Mouse (Mus musculus) T-helper 2 cell (primary cell): ENCODE measurements around the gene Arhgap18.

Source experiments
- in situ Hi-C: fragments of 300-600 bp; cut with MboI, MseI; formaldehyde crosslinking; loops from one replicate; pipeline ENCODE4 v1.15.1; 2025; ENCODE audit warnings: high pct_unique_total_duplicates

Arhgap18 gene

DNA sequence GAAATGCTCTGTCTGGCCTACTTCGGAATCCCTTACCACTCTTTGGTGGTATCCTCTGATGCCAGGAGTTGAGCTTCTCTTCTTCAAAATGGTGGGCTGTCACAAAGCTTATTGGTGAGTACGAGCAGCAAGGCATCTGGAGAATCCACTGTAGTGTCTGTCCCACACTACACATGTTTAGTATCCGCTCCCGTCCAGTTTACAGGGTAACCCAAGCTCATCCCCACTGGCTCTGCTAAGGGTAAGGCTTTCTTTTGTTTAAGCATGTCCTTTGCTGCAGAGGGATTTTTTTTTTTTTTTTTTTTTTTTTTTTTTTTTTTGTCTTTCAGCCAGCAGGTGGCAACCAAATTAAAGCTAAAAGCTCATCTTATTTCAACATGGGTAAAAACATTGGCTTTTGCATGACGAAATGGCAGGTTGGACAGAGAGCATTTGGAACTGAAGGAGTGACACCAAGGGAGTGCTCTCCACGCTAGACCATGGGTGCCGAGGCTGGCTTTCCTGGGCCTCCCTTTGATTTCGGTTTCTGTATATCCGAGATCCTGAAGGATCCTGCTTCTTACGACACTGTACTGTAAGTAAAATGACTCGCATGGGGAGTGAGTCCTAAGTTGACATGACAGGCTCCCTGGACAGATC lies at the start of gene Arhgap18:
TSS of gene Arhgap18 (plus strand) at position 493 of the 639 bp plus-strand sequence.
- in situ Hi-C loops: loop anchor here (5.0 kb wide), 1 partner anchor 139 kb away; no protein-coding TSS in a partner anchor

DNA sequence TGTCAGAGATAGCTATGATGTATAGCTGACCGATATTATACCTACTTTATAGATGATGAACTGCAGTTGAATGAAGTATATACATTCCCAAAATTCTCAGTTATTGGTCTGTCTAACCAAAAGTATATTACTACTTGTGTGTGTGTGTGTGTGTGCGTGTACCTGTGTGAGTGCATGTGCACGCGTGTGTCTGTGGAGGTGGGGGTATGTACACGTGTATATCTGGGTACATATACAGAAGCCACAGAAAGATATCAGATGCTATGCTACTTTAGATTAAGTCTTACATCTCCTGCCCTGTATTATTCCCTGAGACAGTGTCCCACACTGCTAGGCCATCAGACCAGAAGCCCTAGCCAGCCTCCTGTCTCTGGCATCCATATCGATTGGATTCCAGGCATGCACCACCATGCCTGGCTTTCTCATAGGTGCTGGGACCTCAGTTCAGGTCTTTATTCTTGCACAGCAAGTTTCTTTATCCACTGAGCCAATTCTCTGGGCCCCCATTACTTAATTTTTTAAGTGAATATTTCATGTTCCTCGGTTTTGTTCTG lies 42.7 kb upstream of the Arhgap18 start:
- in situ Hi-C loops: loop anchor here (10.0 to 25.0 kb wide), 2 partner anchors 284 to 1023 kb away; no protein-coding TSS in a partner anchor

DNA sequence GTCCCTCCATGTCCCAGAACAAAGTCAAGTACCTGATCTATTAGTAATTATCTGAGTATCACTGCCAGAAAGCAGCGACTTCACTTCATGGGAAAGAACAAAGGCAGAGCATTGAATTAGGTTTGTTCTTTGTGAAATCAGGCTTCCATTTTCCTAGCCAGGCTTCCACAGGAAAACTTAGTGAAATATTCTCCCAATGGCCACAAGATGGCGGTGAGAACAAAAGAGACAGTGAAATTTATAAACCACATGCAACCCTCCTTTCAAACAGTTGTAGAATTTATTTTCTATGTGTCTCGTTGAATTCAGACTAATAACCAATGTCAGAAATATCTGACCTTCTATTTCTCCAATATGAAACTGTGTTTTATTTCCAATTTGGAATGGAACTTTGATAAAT lies 42.2 kb upstream of the Arhgap18 start:
- in situ Hi-C loops: loop anchor here (10.0 to 25.0 kb wide), 2 partner anchors 284 to 1024 kb away; no protein-coding TSS in a partner anchor

DNA sequence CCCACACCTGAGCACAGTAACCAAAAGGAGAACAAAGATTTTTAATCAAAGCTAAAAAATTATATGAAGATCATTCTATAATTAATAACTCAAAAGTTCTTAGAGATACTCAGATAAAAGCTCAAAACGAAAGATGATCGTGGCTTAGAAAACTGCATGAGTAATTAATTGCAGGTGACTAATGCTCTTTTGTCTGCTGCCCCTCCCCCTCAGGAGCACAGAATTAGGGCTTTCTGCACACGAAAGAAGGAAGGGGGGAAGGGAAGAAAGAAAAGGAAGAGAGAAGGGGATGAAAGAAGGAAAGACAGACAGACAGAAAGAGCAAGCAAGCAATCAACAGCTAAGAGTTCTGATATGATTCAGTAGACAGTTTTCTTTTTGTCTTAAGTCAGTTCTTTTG lies 39.2 kb upstream of the Arhgap18 start:
- in situ Hi-C loops: loop anchor here (10.0 to 25.0 kb wide), 2 partner anchors 281 to 1027 kb away; no protein-coding TSS in a partner anchor

DNA sequence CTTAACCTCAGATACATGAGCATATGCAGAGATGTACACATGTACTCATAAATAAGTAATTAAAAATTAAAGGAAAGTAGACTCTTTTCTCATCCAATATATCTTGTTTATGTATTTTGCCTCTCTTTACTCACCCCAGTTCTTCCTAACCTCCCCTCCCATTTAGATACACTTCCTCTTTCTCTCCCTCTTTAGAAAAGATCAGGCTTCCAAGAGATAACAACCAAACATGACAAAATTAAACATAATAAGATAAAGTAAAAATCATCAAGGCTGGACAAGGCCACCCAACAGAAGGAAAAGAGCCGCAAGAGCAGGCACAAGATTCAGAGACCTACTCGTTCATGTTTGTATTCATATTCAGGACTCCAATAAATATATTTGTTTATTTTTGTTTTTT lies 28.5 kb upstream of the Arhgap18 start:
- in situ Hi-C loops: loop anchor here (10.0 to 25.0 kb wide), 2 partner anchors 1037 to 1650 kb away; no protein-coding TSS in a partner anchor

DNA sequence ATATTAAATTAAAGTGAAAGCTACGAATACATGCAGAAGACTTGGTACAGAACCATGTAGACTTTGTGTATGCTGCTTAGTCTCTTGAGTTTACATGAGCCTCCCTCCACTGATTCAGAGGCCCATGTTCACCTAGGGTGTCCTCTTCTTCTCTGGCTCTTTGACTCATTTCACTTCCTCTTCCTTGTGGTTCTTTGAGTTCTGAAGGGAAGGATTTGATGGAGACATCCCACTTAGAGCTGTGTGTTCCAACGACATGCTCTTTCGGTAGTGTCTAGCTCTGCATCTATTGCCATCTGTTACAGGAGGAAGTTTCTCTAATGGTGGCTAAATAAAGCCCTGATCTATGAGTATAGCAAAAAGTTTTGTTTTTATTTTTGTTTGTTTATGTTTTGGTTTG lies 28.0 kb upstream of the Arhgap18 start:
- in situ Hi-C loops: loop anchor here (10.0 kb wide), 1 partner anchor 1650 kb away; no protein-coding TSS in a partner anchor

DNA sequence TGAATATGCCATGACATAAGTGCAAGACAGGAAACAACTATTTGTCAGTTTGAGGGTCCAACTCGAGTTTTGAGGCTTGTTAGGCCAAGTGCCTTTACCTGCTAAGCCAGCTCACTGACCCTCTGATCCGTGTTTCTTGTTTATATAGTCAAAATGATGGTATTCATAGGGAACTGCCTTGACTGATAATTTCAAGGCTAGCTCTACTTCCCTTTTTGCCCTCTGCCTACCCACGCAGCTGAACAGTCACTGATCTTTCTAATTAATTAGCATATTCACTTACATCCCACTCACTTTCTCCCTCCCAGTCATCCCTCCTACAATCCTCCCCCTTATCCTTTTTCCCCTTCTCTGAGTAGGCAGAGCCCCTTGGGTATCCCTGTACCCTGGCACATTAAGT lies 2.4 kb upstream of the Arhgap18 start:
- in situ Hi-C loops: loop anchor here (5.0 kb wide), 1 partner anchor 141 kb away; no protein-coding TSS in a partner anchor

DNA sequence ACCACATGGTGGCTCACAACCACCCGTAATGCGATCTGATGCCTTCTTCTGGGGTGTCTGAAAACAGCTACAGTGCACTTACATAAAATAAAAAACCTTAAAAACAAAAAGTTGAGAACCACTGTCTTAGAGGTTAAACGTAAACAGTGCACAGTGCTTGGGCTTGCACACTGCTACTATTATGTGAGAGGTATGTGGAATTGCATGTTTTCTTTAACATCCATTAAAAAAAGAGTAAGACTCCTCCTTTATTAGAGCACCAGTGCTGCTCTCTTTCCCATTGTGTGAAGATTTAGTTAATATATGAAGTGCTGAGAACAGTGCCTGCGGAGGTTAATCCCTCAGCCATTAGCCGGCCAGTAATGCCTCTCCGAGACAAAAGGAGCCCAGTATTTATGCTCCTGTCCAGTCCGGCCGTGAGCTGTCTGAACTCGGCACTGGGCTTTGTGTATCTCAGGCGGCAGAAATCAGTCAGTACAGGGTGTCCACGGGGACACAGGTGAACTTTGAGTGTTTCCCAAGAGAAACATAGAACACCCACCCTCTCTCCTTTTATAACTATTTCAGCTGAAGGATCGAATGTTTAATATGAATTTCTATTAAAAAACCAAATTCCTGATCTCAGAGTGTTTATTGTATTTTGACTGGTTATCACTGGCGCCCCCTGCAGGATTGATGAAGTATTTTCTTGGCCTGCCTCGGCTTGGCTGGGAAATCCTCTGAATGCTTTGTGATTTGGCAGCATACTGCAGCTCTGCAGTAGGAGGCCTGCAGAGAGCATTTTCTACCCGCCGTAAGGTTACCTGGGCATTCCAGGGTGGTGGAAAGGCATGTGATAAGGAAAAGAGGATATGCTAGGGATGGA lies 925 bp upstream of the Arhgap18 start:
- in situ Hi-C loops: loop anchor here (5.0 kb wide), 1 partner anchor 140 kb away; no protein-coding TSS in a partner anchor

DNA sequence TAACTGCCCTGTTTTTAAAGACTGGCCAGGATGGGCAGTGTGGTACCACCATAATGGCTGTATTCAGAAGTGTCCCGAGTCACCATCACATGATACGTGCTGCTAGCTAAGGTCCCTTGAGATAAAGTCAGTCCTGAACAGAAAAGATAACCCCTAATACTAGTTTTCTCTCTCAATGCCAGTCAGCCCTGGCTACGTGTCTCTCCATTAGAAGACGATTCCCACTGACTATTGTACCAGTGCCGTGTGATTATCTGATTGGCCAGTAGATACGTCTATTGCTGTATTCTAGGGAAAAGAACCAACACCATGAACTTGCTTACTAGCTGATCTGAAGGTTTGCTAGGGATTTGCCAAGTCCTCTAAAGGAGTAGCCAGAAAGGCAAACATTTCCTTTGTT lies 785 bp downstream of the Arhgap18 start:
- in situ Hi-C loops: loop anchor here (5.0 kb wide), 1 partner anchor 138 kb away; no protein-coding TSS in a partner anchor

DNA sequence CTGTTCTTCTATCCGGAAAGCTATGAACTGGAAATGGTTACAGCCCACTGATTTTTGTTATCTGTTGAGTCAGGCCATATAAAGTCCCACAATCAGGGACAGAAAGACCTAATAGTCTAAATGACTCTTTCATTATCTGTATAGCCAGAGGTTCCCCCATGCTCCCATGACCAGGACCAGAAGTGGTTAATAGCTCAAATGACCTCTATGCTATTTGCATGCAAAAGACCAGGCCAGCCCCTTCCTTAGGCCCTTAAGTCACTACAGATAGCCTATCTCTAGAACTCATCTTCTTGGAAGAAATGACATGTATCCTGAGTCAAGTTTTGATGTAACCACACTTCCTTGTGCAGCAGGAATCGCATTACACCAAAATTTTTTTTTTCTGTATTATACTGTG lies 4.0 kb downstream of the Arhgap18 start:
- in situ Hi-C loops: no loop called here

DNA sequence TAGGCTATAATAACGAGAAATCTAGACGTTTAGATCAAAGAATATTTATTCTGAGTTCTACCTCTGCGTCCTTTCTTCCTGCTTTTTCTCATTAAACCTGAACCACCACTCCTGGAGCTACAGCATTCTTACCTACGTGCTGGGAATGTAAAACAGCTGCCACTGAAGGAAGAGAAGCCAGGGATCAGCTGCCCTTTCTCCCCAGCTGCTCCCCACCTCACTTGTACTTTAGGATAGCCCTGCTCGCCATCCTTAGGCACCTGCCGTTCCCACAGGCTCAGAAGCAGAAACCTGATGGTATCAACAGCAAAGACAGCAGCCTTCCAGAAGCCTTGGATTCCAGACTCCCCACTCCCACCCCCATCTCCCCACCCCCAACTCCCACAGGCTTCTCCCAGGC lies 6.2 kb downstream of the Arhgap18 start:
- in situ Hi-C loops: no loop called here

DNA sequence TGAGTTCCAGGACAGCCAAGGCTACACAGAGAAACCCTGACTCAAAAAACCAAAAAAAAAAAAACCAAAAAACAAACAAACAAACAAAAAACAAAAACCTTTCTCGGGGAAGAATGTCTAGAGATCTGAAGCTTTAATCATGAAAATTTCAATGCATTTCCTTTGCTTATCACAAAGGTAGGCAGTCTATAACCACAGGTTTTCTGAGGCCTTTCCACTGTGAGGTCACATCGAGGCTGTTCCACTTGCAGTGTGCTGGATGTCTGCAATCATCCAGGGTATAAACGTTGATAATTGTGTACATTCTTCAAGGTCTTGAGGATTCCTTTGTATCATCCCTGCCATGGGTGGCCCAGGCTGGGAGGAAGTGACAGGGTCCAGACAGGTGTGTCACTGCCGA lies 7.9 kb downstream of the Arhgap18 start:
- in situ Hi-C loops: no loop called here

DNA sequence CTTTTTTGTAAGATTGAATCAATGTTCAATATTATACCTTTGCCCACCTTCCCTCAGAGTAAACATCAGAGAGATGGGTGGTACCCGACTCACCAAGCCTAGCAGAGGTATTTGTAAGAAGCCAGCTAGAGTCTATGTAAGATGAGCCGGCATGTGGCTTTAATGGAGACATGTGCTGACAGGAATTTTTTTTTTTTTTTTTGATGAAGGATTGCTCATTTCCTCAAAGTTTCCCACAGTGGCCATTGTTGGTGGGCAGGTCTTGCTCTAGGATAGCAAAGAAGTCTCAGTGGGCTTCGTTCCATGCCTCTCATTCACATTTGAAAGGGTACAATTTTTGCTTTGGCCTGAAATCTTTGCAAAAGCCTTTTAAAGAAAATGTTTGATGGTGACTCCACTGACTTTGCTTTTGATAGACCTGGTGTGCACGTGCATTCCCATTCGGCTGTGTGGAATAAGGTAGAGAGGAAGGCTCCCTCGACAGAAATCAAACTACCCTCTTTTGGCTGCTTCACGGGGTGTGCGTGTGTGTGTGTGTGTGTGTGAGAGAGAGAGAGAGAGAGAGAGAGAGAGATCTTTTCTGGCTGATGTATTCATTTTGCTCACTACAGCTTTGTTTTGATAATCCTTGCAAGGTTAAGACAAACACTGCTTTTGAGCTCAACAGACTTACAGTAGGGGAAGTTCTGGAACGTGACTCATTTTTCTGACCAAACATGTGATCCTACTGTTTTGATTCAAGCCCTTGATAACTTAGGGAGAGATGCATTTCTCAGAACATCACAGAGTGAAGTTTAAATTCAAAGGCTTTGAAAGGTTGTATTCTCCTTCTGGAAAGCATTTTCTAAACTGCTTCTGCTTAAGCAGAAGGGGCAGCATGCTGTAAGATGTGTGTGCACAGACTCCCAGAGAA lies 9.0 kb downstream of the Arhgap18 start:
- in situ Hi-C loops: no loop called here

DNA sequence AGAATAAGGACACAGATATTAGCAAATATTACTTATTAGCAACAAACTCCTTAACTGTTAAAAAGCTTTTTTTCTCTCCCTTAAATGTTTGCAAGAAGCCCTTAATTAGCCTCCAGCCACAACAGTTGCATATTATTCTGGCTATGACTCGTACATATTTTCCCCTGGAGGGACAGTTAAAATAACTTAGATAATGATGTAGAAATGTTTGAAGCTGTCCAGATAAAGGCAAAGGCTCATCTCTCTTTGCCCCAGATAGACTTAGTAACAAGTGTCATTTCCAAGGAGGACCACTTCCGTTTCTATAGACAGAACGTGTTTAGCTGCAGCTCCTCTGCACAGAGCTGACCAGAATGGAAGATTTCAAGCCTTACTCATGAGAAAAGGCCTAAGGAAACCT lies 14.0 kb downstream of the Arhgap18 start:
- in situ Hi-C loops: no loop called here

DNA sequence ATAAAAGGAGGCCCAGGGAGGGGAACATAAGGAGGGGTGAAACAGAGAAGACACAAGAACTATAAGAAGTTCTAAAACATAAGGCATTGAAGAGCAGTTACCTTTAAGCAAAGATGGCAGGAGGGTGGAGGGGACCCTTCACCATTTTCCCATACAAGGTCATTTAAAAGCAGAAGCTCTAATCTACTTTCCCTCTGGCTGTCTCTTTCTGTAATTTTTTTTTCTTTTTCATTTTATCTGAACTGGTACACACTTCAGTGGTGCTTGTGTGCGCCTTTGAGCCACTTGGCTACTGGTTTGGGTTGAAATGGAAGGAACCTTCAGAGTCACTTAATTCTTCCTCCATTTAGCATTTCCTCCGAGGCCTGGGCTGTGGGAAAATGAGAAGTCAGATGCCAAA lies 15.7 kb downstream of the Arhgap18 start:
- in situ Hi-C loops: no loop called here

DNA sequence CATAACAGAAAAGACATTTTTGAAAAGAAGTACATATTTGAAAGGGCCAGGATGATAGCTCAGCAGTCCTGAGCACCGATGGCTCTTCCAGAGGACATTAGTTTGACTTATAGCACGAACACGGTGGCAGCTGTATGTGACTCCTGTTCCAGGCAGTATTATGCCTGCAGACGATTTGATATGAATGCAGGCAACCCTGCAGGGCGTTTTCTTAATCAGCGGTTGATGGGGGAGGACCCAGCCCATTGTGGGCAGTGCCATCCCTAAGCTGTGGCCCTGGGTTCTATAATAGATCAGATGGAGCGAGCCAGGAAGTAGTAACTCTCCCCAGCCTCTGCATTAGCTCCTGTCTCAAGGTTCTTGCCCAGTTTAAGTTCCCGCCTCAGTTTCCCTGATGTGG lies 16.8 kb downstream of the Arhgap18 start:
- in situ Hi-C loops: no loop called here

DNA sequence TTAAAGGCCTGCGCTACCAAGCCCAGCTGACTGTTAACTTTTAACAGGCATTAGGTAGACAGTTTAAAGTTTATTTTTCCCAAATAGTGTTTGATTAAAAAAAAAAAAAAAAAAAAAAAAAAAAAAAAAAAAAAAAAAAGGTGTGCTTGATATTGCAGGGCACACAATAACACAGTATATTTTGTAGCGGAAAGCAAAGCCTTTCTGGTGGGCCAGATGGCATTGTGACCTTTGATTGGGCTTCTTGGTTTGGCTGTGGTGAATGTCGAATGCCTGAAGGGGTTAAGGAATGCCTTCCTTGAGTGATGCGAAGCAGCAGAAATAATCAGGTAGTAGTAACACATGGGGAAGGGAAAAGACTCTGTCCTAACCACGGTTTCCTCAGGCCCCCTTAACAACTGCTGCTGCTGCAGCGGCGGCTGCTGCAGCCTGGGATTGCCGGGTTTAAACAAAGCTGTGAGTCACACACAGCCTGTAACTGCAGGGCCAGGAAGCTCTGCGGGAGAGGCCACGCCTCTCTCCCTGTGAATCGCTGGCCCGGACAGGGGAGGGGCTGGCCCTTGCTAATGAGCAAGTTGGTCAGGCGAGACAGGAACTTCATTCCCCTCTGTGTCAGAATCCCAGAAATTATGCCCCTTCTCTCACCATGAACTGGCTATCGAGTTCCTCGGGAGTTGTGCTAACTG lies 18.9 kb downstream of the Arhgap18 start:
- in situ Hi-C loops: no loop called here

DNA sequence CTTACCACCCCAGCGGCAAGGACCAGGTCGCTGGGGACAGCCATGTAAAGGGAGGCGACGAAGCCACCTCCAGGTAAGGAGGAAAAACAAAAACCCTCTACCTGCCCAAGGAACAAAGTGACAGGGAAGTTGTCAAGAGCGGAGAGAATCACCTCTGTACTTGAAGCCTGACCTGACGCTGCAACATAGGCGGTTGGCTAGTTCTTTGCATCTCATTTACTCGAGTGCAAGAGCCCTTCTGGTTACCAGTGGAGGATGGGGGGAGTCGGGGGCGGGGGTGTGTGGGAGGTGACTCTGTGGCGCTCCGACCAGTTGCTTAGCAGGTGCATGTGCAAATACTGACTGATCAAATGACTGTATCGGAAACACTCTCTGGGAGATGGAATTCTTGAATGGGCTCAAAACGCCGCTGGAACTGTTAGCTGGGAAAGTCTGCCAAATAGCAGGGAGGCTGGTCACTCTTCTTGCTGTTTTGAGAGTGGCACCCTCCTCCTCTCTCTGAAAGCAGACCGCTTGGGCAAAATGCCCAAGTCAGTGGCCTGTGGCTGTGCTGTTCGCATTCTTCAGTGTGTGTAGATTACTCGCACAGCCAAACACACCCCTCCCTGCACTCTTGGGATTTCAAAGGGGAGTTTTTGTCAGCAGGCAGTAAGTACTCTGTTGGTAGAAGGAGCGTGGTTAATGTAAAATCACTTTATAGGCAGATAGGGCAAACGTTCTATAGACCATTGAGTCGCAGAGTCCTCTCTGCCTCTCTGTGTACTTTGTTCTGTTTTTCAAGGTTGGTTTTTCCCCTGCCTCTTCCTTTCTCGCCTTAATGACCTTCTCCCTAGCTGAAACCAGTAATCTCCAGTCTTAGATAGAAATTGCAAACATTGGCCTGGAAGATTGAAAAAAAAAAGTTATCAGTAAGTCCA lies 19.7 kb downstream of the Arhgap18 start:
- in situ Hi-C loops: no loop called here

DNA sequence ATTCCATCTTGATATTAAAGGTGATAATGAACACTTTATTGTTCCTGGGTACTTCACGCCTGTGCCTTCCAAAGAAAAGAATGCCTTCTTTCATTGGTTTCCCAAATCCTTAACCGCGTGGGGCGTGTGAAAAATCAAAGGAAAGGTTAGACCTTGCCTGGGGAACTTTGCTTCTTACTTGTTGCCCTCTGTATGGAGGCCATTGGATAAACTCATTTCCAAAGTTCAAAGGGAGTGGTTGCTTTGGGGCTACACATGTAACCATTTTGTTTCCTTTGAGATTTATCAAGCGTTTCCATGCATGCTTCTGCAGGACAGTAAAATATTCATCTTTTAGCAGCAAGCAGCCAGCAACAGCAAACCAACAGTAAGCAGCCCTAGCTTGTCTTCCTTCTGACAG lies 20.3 kb downstream of the Arhgap18 start:
- in situ Hi-C loops: no loop called here
